ENCODE assay signal across 8 mouse cellular contexts in genomic region chr4:36950021-36950751, GRCm38 (mm10). TPM values are rescaled to one million over a fixed set of nuclear protein-coding genes. Genes with fewer than 3 reads are reported as not detected.
DNase-seq lines count a peak whose midpoint lies in the region; ATAC-seq lines count a peak whose summit lies in the region.

No protein-coding gene starts in this region.

- peak; percentile 84 for ATAC-seq in lung, embryonic 15.5 days (ENCODE audit: borderline replicate concordance, extremely low read depth, low FRiP score, low TSS enrichment)
- ATAC-seq in kidney, embryonic 14.5 days (ENCODE audit: low FRiP score, low TSS enrichment), result peak; percentile 94
- ATAC-seq in limb, embryonic 15.5 days (ENCODE audit: insufficient number of reproducible peaks, low FRiP score, low TSS enrichment, low read depth), result peak; percentile 63
- ATAC-seq in neural tube, embryonic 15.5 days (ENCODE audit: low FRiP score), result peak; percentile 88
- no peak for ATAC-seq in inflammation-experienced regulatory T-cells, adult 6 months

- H3K4me1 ChIP-seq in lung, embryonic 15.5 days, result peaks cover 20% of the 10 kb centered on the region; the same call in 1 of the 2 replicates
- H3K4me1 ChIP-seq in kidney, embryonic 14.5 days (ENCODE audit: control insufficient read depth, insufficient read depth, low read length), result peaks cover 7% of the 10 kb centered on the region; the same call in 1 of the 2 replicates
- H3K4me1 ChIP-seq in limb, embryonic 15.5 days, result peaks cover 24% of the 10 kb centered on the region
- H3K4me1 ChIP-seq in neural tube, embryonic 15.5 days, result peaks cover 10% of the 10 kb centered on the region; the same call in 1 of the 2 replicates

- H3K4me3 ChIP-seq in lung, embryonic 15.5 days, result peak overlapping the region; percentile 47
- H3K4me3 ChIP-seq in kidney, embryonic 14.5 days (ENCODE audit: low read length), result peak overlapping the region; percentile 60
- H3K4me3 ChIP-seq in limb, embryonic 15.5 days, result peak overlapping the region; percentile 53
- H3K4me3 ChIP-seq in neural tube, embryonic 15.5 days (replicated peaks), result peak overlapping the region; percentile 60

- peak overlapping the region; percentile 95 for H3K4me2 ChIP-seq in lung, embryonic 15.5 days
- peak overlapping the region; percentile 97 for H3K4me2 ChIP-seq in kidney, embryonic 14.5 days (replicated peaks; ENCODE audit: low read depth, low read length)
- peak overlapping the region; percentile 97 for H3K4me2 ChIP-seq in limb, embryonic 15.5 days
- peak overlapping the region; percentile 64 for H3K4me2 ChIP-seq in neural tube, embryonic 15.5 days

- H3K36me3 ChIP-seq in lung, embryonic 15.5 days, result no peaks in the 10 kb centered on the region
- no peaks in the 10 kb centered on the region for H3K36me3 ChIP-seq in kidney, embryonic 14.5 days (ENCODE audit: control insufficient read depth, insufficient read depth, low read length)
- H3K36me3 ChIP-seq in limb, embryonic 15.5 days, result no peaks in the 10 kb centered on the region
- H3K36me3 ChIP-seq in neural tube, embryonic 15.5 days, result no peaks in the 10 kb centered on the region

- H3K9ac ChIP-seq in lung, embryonic 15.5 days, result no peak overlapping the region
- peak overlapping the region; percentile 23; the same call in 1 of the 2 replicates for H3K9ac ChIP-seq in kidney, embryonic 14.5 days (ENCODE audit: low read depth, low read length)
- H3K9ac ChIP-seq in limb, embryonic 15.5 days, result 0 out of 2 replicates have a peak overlapping the region, but pooled peaks have one; percentile 14
- peak overlapping the region; percentile 67 for H3K9ac ChIP-seq in neural tube, embryonic 15.5 days (replicated peaks)

- 1% methylated on average over 41 of the region's 43 CpGs for WGBS in lung, embryonic 15.5 days
- WGBS in kidney, embryonic 14.5 days, result 0% methylated on average over 33 of the region's 43 CpGs
- under 1% methylated on average over 42 of the region's 43 CpGs for WGBS in limb, embryonic 15.5 days
- under 1% methylated on average over 38 of the region's 43 CpGs for WGBS in neural tube, embryonic 15.5 days

- no peak overlapping the region for H3K27ac ChIP-seq in lung, embryonic 15.5 days
- no peak overlapping the region for H3K27ac ChIP-seq in kidney, embryonic 14.5 days (ENCODE audit: low read depth, low read length)
- H3K27ac ChIP-seq in limb, embryonic 15.5 days, result no peak overlapping the region
- peak overlapping the region; percentile 74 for H3K27ac ChIP-seq in neural tube, embryonic 15.5 days (replicated peaks)

- no peak for DNase-seq in lung, postnatal 36 days
- DNase-seq in cerebellum, postnatal 14 days, result peak; percentile 79 to 81
- DNase-seq in frontal cortex, adult 2 months (ENCODE audit: extremely low spot score in 1 of 2, low spot score in 1 of 2), result peak; percentile 30 to 87

- H3K27me3 ChIP-seq in lung, embryonic 15.5 days, result peaks cover 57% of the 10 kb centered on the region
- H3K27me3 ChIP-seq in kidney, embryonic 14.5 days (ENCODE audit: control insufficient read depth, insufficient read depth, low read length), result peaks cover 58% of the 10 kb centered on the region
- peaks cover 48% of the 10 kb centered on the region for H3K27me3 ChIP-seq in limb, embryonic 15.5 days
- H3K27me3 ChIP-seq in neural tube, embryonic 15.5 days (replicated peaks), result peaks cover 7% of the 10 kb centered on the region; the same call in 1 of the 2 replicates

- H3K9me3 ChIP-seq in lung, embryonic 15.5 days, result no peaks in the 10 kb centered on the region
- no peaks in the 10 kb centered on the region for H3K9me3 ChIP-seq in kidney, embryonic 14.5 days (ENCODE audit: control insufficient read depth, low read length)
- no peaks in the 10 kb centered on the region for H3K9me3 ChIP-seq in limb, embryonic 15.5 days
- no peaks in the 10 kb centered on the region for H3K9me3 ChIP-seq in neural tube, embryonic 15.5 days (replicated peaks)

RNA-seq across cellular contexts. Expression of gene Lingo2, which starts 1.4 kb away (rescaled TPM):
- polyA plus RNA-seq in lung, embryonic 15.5 days (2015; fragmentation: Nextera tagmentation; extraction: Ambion mirVana), result 0.54 and 0.57 TPM in 2 replicates
- 10.7 and 12.6 TPM in 2 replicates for polyA plus RNA-seq in frontal cortex, adult 2 months (2012; rRNA removed)
- polyA plus RNA-seq in kidney, embryonic 14.5 days (2014; fragmentation: Nextera tagmentation; extraction: Ambion mirVana), result 0.17 and 0.41 TPM in 2 replicates
- 3.5 and 4.5 TPM in 2 replicates for polyA plus RNA-seq in limb, embryonic 15.5 days (2015; fragmentation: Nextera tagmentation; extraction: Ambion mirVana)
- polyA plus RNA-seq in neural tube, embryonic 15.5 days (2015; fragmentation: Nextera tagmentation; extraction: Ambion mirVana), result 74.7 and 89.8 TPM in 2 replicates
- under 1 TPM in 1 of 3 experiments, not detected in 2; 0.09 TPM for polyA plus RNA-seq in inflammation-experienced regulatory T-cells, adult 6 months (2017; shearing (Covaris generic))
